Mouse (Mus musculus) adrenal gland, postnatal 14 days (tissue): ENCODE results near the gene Jtb. TPM values are rescaled to one million over a fixed set of nuclear protein-coding genes. Genes with fewer than 3 reads are reported as not detected.
"Not testable (repeated sequence)": the region's sequence is repeated elsewhere in the genome, so short reads cannot be mapped to it uniquely, and the experiment has no call there.

ENCODE experiments used
- DNase-seq: peaks from one replicate; pipeline ENCODE4 v3.0.0; 2021; ENCODE audit warnings: mixed read lengths
- total RNA-seq: library from RNA; stranded (reverse); gene quantifications from 2 replicates; pipeline ENCODE4 v1.2.3, GENCODE M21; 2021

Jtb gene
- total RNA-seq, 1 experiment from 2014 or later = 58.8 TPM

GRCm38 (mm10) chr3:90222941-90223340 lies 8.5 kb upstream of the Jtb start:
- DNase-seq = no peak

DNA sequence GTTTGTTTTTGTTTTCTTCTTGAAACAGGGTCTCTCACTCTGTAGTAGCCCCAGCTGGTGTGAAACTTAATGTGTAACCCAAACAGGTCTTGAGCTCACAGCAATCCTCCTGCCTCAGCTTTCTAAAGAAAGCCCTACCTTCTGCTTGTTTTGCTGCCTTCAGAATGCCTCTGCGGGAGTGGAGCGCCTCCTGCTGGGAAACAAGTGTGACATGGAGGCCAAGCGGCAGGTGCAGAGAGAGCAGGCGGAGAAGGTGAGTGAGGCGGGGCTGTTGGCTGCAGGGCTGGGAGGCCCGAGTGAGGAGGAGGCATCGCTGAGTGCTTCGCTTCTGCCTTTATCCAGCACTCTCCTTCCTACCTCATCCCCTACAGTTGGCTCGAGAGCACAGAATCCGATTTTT lies 7.1 kb upstream of the Jtb start:
- no peak for DNase-seq

DNA sequence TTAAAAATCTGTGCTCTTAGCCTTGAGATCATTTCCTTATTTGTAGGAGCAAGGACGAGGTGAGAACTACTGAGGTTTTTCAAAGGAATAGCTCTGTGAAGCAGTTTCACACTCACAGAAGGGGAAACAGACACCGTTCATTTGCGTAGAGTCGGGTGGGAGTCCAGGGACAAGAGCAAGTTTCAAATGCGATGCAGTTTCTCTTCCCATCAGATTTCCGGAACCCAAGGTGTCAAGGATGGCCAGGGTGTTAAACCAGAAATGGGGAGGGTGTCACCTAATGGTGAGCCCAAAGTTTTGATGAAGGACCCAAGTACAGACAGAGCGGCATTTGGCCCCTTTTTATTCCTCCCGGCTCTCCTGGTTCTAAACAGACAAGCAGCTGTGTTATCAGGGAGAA lies 322 bp upstream of the Jtb start:
- no peak for DNase-seq

- DNase-seq = no peak
These were observed 9.9 kb downstream of the Jtb start for GRCm38 (mm10) chr3:90241251-90241650.

DNA sequence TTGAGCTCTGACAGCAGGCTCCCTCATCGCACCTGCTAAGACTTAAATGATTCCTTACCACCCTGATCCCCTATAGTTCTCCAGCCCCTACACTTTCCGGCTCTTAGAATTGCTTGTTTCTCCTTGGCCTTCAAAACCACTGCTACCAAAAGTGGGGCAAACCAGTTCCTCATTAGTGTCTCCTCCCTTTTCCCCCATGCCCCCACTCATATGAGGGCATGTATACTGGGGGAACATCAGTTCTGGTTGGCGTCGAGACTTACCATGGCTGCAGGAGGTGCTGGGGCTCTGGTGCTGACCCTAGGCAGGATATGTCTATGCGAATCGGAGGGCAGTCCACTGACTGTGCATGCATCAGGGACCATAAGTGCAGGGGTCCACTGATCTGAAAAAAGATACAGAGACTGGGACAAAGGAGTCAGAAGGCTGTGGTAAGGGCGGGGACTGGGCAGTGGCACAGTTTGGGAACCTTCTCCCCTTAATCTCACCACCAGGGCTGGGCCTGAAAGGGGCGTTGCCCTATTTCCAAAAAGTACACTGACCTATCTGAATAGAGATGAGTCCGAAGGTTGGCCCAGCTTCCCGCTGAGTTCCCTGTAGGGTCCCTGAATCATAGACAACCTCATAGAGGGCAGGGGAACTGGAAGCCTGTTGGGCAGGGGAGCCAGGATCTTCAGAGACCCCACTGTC lies 10.4 kb downstream of the Jtb start:
- no peak for DNase-seq

GRCm38 (mm10) chr3:90242984-90243775 lies 11.8 kb downstream of the Jtb start, which contains the start of gene Creb3l4:
Creb3l4 (minus strand) TSS chr3:90243512.
- DNase-seq = peak; percentile 66

DNA sequence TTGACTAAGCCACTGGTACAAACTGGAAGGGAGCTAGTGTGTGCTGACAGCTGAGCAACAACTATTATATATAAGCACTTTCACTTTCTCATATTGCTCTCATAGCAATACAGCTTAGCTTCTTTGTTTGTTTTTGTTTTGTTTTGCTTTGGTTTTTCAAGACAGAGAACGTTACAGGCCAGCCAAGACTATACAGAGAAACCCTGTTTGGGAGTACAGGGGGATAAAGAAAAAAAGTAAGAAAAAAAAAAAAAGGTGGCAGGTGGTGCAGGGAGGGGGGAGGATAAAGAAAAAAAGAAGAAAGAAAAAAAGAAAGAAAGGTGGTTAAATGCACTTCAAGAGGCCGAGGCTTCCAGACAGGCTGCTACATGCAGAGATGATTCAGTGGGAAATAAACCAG lies 14.0 kb downstream of the Jtb start:
- DNase-seq = no peak

DNA sequence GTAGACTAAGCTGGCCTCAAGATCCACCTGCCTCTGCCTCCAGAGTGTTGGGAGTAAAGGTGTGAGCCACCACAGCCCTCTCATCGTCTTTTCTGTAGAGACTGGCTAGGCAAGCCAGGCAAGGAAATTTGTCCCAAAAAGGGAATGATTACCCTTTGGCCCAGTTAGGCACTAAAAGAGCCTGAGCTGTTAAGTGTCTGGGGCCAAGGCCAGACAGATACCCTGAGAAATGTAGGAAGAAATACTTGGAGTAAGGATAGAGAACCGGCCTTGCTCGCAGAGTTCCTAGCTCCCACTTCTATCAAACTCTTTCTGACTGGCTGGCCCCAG lies 16.2 kb downstream of the Jtb start:
- no peak for DNase-seq

DNA sequence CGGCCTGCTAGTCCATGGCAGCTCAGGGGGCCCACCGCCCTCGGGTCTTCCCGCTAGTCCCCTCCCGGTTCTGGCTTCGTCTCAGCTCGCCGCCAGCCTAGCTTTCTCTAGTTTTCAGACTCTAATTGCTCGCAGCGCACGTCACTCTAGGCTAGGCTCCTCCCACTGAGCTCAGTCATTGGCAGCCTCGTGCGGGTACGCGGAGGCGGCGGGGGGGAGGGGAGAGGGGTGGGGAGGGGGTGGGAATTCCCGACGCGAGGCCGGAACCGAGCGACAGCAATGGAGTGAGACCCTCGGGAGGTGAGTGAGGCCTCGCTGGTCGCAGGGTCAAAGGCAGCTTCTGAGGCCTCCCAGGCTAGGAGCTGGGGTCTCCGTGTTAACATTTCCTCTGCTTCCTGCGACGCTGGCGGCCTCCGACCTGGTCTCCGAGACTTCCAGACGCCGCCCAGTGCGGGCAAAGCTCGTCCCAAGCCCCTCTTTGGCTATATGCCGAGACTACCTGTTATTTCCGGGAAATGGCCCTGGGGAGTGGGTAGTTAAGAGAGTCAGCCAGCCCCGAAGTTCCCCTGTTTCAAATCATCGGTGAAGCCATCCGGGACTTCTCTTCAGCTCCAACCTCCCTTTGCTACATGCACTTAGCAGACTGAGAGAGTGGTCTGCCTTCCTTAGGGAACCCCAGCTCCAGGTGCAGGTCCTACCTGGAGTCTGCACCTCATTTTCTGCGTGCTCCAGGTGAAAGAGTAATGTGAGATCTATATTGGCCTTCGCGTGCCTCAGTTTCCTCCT lies 16.8 kb downstream of the Jtb start, which contains the start of gene Slc39a1:
TSS of gene Slc39a1 (plus strand) at position 213 of the 786 bp plus-strand sequence.
- DNase-seq = peak; percentile 95

- peak; percentile 65 for DNase-seq
These were observed 17.3 kb downstream of the Jtb start for GRCm38 (mm10) chr3:90248746-90249100.

GRCm38 (mm10) chr3:90250791-90251190 lies 19.4 kb downstream of the Jtb start:
- no peak for DNase-seq

DNA sequence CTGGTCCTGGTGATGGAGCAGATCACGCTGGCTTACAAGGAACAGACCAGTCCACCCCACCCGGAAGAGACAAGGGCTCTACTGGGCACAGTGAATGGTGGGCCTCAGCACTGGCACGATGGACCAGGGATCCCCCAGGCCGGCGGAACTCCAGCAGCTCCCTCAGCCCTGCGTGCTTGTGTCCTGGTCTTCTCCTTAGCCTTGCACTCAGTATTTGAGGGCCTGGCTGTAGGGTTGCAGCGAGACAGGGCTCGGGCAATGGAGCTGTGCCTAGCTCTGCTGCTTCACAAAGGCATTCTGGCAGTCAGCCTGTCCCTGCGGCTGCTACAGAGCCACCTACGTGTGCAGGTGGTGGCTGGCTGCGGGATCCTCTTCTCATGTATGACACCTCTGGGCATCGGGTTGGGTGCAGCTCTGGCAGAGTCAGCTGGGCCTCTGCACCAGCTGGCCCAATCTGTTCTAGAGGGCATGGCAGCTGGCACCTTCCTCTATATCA lies 20.4 kb downstream of the Jtb start:
- DNase-seq = not testable (repeated sequence)

- DNase-seq = peak; percentile 32
These were observed 21.3 kb downstream of the Jtb start for GRCm38 (mm10) chr3:90252659-90253058.

- not testable (repeated sequence) for DNase-seq
These were observed 21.8 kb downstream of the Jtb start for GRCm38 (mm10) chr3:90253174-90253573.

GRCm38 (mm10) chr3:90253653-90254418 lies 22.4 kb downstream of the Jtb start, which contains the start of gene Crtc2:
Crtc2 (plus strand) TSS chr3:90254163.
- peak; percentile 97 for DNase-seq

GRCm38 (mm10) chr3:90254419-90255193 lies 23.2 kb downstream of the Jtb start:
- DNase-seq = peak; percentile 79

GRCm38 (mm10) chr3:90255194-90255565 lies 23.8 kb downstream of the Jtb start:
- DNase-seq = no peak

DNA sequence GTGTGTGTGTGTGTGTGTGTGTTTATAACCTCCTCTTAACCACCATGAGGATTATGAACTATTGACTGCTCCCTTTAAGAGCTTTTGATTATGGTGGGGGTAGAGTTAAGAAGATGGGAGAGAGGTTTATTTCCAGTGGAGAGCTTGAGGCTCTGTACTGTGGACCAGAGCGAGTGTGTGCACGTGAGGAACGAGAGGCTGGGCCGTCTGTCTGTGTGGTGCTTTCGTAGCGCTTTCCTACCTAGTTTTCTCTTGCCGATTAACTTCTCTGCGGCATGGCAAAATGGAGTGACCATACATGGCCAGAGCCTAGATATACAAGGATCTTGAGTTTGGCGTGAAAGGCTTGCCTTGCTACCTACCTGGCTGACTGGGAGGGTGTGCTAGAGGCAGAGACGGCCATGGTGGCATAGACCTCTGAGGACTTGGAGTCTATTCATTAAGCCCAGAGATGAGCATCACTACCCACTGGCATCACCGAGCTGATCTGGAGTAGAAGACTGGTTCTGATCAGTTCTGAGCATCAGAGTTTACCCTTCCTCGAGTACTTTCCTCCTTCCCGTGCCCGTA lies 24.5 kb downstream of the Jtb start:
- DNase-seq = no peak

DNA sequence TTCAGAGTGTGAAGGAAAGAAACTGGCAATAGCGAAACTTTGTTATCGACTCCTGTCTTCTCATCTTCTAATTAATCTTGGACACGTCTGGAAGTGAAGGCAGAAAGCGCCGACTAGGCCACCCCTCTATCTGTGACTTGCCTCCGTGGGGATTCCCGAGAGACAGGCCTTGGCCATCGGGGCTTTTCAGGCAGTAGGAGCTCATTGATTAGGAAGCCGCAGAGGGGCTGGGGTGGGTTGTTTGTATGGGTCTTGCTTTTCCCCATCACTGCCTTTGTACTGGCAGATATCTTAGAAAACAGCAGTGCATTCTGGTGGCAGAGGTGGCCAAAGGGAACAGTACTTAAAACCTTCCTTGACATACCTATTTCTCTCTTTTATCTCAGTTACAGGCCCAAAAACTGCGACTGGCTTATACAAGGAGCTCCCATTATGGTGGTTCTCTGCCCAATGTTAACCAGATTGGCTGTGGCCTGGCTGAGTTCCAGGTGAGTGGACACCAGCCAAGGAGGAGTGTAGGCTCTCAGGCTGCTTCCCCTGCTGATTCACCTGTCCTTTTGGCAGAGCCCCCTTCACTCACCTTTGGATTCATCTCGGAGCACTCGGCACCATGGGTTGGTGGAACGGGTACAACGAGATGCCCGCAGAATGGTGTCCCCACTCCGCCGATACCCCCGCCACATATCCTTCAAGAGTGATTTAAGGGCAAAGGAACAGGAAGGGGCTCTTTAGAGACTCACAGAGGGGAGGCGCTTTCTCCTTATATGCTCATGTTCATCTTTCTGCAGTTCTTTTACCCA lies 25.5 kb downstream of the Jtb start:
- DNase-seq = peak; percentile 36

DNA sequence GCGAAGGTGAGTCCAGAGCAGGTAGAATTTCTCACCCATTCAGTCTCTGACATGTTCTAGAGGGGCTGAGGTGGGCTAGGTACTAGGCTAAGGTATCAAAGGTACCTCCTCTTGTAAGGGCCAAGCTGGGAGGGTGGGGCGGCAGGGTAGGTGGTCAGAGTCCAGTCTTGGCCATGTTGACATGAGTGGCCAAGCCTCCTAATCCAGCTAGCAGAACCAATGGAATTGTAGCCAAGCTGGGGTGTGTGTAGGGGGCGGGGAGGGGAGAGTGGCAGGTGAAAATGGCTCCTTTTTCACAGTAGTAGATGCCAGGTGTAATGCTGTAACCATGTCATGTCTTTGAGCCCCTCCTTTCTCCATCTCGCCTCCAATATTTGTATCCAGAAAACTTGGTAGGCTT lies 27.1 kb downstream of the Jtb start:
- no peak for DNase-seq
